Mouse (Mus musculus): Measurements from ENCODE around the gene Ankrd65. TPM values are rescaled to one million over a fixed set of nuclear protein-coding genes. Genes with fewer than 3 reads are reported as not detected.

Gene Ankrd65
- polyA plus RNA-seq, 1 experiment from 2014 or later = 0.34 TPM

DNA sequence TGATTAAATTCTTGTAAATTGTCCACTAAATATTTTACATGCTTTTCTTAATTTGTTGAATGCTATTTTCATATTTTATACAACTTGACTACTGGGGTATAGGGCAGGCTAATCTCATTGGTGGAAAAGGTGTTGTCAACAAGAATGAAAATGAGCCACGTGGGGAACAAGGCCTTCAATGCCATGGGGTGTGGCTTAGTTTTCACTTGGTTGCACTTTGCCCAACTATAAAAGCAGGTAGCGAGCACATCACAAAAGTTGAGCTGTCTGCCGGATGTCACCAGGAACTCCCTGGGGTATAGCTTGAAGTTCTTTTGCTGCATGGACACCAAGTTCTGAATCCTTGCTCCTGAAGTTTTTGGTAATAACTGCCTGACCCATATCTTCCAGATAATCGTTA lies 27.3 kb downstream of the Ankrd65 start:
- Histone ChIP-seq H3K9ac (replicated peaks) (no peak overlapping the region), H3K27me3 (ENCODE audit: insufficient read depth, low read length) (no peaks in the 10 kb centered on the region), H3K9me3 (ENCODE audit: low read length) (no peaks in the 10 kb centered on the region), H3K4me3 (ENCODE audit: low read depth, low read length) (no peak overlapping the region), H3K36me3 (replicated peaks; ENCODE audit: insufficient read depth, low read length) (peaks cover 87% of the 10 kb centered on the region), H3K4me1 (ENCODE audit: insufficient read depth) (peaks cover 13% of the 10 kb centered on the region), H3K4me2 (ENCODE audit: low read depth, low read length) (no peak overlapping the region), H3K27ac (ENCODE audit: low read depth) (no peak overlapping the region)
- no peak for DNase-seq
- ATAC-seq = no peak
- TF ChIP-seq EP300 (IDR thresholded peaks at IDR 0.05; ENCODE audit: low read depth) (no peak), CTCF (IDR thresholded peaks at IDR 0.05; ENCODE audit: low read depth) (no peak)
- WGBS (ENCODE audit: insufficient replicate concordance) = 75% methylated on average over 4 of the region's 4 CpGs

DNA sequence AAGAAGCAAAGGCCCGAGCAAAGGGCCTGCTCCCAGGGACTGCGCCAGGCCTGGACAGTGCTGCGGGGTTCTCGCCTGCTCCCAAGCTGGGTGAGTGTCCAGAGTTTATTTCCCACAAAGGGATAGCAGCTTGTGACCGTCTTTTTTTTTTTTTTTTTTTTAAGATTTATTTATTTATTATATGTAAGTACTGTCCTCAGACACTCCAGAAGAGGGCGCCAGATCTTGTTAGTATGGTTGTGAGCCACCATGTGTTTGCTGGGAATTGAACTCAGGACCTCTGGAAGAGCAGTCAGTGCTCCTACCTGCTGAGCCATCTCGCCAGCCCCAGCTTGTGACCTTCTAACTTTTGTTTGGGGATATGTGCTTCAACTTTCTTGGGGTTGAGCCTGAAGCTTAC lies 30.8 kb downstream of the Ankrd65 start:
- Histone ChIP-seq H3K27me3 (ENCODE audit: insufficient read depth, low read length) (no peaks in the 10 kb centered on the region), H3K4me2 (ENCODE audit: low read depth, low read length) (no peak overlapping the region), H3K4me3 (ENCODE audit: low read depth, low read length) (no peak overlapping the region), H3K36me3 (replicated peaks; ENCODE audit: insufficient read depth, low read length) (peaks cover 94% of the 10 kb centered on the region), H3K9me3 (ENCODE audit: low read length) (no peaks in the 10 kb centered on the region), H3K27ac (ENCODE audit: low read depth) (no peak overlapping the region), H3K4me1 (ENCODE audit: insufficient read depth) (no peaks in the 10 kb centered on the region), H3K9ac (replicated peaks) (no peak overlapping the region)
- TF ChIP-seq EP300 (IDR thresholded peaks at IDR 0.05; ENCODE audit: low read depth) = no peak
- TF ChIP-seq CTCF (IDR thresholded peaks at IDR 0.05; ENCODE audit: low read depth) = peak; percentile 45; the same call in 1 of the 2 replicates
- no peak for ATAC-seq
- WGBS (ENCODE audit: insufficient replicate concordance) = 75% methylated on average over 7 of the region's 7 CpGs
- no peak for DNase-seq

DNA sequence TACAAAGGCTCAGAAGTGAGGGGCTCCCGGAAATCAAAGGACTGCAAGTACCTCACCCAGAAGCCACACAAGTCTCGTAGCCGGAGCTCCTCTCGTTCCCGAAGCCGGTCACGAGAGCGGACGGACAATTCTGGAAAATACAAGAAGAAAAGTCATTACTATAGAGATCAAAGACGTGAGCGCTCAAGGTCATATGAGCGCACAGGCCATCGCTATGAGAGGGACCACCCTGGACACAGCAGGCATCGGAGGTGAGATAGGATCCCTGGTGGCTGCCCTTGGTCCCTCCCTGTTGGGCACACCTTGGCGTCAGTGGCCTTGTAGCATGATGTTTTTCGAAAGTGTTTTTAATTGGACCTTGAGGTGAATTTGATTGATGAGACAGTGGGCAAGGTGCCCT lies 33.2 kb downstream of the Ankrd65 start:
- no peak for DNase-seq
- no peak overlapping the region for H3K27ac ChIP-seq (ENCODE audit: low read depth)
- no peak overlapping the region for H3K4me2 ChIP-seq (ENCODE audit: low read depth, low read length)
- H3K27me3 ChIP-seq (ENCODE audit: insufficient read depth, low read length) = no peaks in the 10 kb centered on the region
- H3K9me3 ChIP-seq (ENCODE audit: low read length) = no peaks in the 10 kb centered on the region
- no peak overlapping the region for H3K4me3 ChIP-seq (ENCODE audit: low read depth, low read length)
- no peak for ATAC-seq
- H3K9ac ChIP-seq (replicated peaks) = no peak overlapping the region
- TF ChIP-seq CTCF (IDR thresholded peaks at IDR 0.05; ENCODE audit: low read depth) (no peak), EP300 (IDR thresholded peaks at IDR 0.05; ENCODE audit: low read depth) (no peak)
- 94% methylated on average over 16 of the region's 16 CpGs for WGBS (ENCODE audit: insufficient replicate concordance)
- no peaks in the 10 kb centered on the region for H3K4me1 ChIP-seq (ENCODE audit: insufficient read depth)
- peaks cover 80% of the 10 kb centered on the region for H3K36me3 ChIP-seq (replicated peaks; ENCODE audit: insufficient read depth, low read length)

DNA sequence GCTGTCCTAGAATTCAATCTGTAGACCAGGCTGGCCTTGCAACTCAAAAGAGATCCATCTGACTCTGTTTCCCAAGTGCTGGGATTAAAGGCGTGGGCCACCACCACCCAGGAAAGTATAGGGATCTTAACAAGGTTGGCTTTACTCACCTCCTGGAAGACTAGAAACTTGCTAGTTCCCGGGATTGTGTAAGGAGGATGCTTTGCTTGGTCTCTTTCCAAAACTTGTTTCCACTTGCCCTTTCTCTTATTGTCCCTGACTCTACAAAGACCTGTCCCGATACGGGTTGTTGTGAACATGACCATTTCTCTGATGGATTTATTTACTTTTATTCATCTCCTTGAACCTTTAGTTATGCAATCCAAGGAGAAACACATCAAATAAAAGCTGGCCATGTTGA lies 39.6 kb downstream of the Ankrd65 start:
- H3K9me3 ChIP-seq (ENCODE audit: low read length) = no peaks in the 10 kb centered on the region
- no peak for DNase-seq
- 90% methylated on average over 4 of the region's 4 CpGs for WGBS (ENCODE audit: insufficient replicate concordance)
- TF ChIP-seq EP300 (IDR thresholded peaks at IDR 0.05; ENCODE audit: low read depth) (no peak), CTCF (IDR thresholded peaks at IDR 0.05; ENCODE audit: low read depth) (no peak)
- H3K4me2 ChIP-seq (ENCODE audit: low read depth, low read length) = no peak overlapping the region
- no peak overlapping the region for H3K4me3 ChIP-seq (ENCODE audit: low read depth, low read length)
- peaks cover 26% of the 10 kb centered on the region for H3K36me3 ChIP-seq (replicated peaks; ENCODE audit: insufficient read depth, low read length)
- no peak overlapping the region for H3K9ac ChIP-seq (replicated peaks)
- H3K27me3 ChIP-seq (ENCODE audit: insufficient read depth, low read length) = no peaks in the 10 kb centered on the region
- no peak overlapping the region for H3K27ac ChIP-seq (ENCODE audit: low read depth)
- peaks cover 23% of the 10 kb centered on the region for H3K4me1 ChIP-seq (ENCODE audit: insufficient read depth)
- no peak for ATAC-seq

DNA sequence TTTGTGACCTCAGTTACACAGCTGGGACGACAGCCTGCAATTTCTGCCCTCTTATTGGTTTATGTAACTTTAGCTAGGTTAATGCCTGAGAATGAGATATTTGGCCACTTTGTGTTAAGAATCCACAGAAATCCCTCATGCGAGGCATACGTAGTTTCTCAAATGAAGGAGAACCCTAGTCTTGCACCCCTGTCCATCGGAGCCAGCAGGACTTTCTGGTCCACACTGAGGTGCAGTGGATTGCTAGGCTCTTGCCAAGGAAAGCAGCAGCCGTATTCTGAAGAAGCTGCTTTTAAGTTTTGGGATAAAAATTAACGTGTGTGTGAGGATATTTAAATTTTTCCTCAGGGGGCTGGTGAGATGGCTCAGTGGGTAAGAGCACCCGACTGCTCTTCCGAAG lies 40.4 kb downstream of the Ankrd65 start:
- Histone ChIP-seq H3K4me1 (ENCODE audit: insufficient read depth) (peaks cover 23% of the 10 kb centered on the region), H3K9me3 (ENCODE audit: low read length) (no peaks in the 10 kb centered on the region), H3K4me3 (ENCODE audit: low read depth, low read length) (peak overlapping the region; percentile 98), H3K27ac (ENCODE audit: low read depth) (no peak overlapping the region; the same call in none of the 2 replicates), H3K4me2 (ENCODE audit: low read depth, low read length) (peak overlapping the region; percentile 80), H3K27me3 (ENCODE audit: insufficient read depth, low read length) (no peaks in the 10 kb centered on the region), H3K9ac (replicated peaks) (peak overlapping the region; percentile 95; the same call in 1 of the 2 replicates), H3K36me3 (replicated peaks; ENCODE audit: insufficient read depth, low read length) (peaks cover 19% of the 10 kb centered on the region)
- no peak for ATAC-seq
- WGBS (ENCODE audit: insufficient replicate concordance) = 50% methylated on average over 8 of the region's 8 CpGs
- DNase-seq = no peak
- TF ChIP-seq CTCF (IDR thresholded peaks at IDR 0.05; ENCODE audit: low read depth) (no peak), EP300 (IDR thresholded peaks at IDR 0.05; ENCODE audit: low read depth) (no peak)

DNA sequence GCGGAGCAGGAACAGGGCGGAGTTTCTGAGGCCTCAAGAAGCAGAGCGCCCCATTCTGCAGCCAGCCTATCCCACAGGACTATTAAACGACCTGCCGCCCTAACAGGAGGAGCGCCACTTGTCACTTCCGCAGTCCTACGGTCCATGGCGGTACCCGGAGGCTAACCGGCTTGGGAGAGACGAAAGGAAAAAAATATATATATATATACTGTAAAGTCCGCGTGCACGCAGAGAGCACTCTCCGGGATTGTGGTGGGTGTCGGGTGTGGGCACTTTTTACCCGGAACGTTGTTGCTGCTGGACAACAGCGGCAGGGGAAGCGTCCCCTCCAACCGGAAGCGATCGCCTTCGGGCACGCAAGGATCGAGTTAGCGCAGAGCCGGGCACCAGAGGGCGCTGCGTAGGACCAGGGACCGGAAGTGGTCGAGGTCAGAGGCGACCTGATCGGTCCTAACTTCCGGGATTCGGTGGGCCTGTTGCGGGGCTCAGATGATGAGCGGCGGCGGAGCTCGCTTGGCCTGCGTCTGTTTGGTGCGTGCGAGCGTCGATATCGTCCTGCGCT lies 41.0 kb downstream of the Ankrd65 start, which contains the start of gene Aurkaip1:
TSS of gene Aurkaip1 (plus strand) at position 68 of the 562 bp plus-strand sequence.
- ATAC-seq (peak; percentile 94), DNase-seq (peak; percentile 97)
- Histone ChIP-seq H3K4me3 (ENCODE audit: low read depth, low read length) (peak within 1 kb of the TSS; percentile 98), H3K36me3 (replicated peaks; ENCODE audit: insufficient read depth, low read length) (peaks cover 17% of the 10 kb centered on the region), H3K27me3 (ENCODE audit: insufficient read depth, low read length) (no peaks in the 10 kb centered on the region), H3K27ac (ENCODE audit: low read depth) (peak within 1 kb of the TSS; percentile 91), H3K9me3 (ENCODE audit: low read length) (no peaks in the 10 kb centered on the region), H3K9ac (replicated peaks) (peak within 1 kb of the TSS; percentile 95), H3K4me1 (ENCODE audit: insufficient read depth) (peaks cover 23% of the 10 kb centered on the region), H3K4me2 (ENCODE audit: low read depth, low read length) (peak within 1 kb of the TSS; percentile 80)
- TF ChIP-seq CTCF (IDR thresholded peaks at IDR 0.05; ENCODE audit: low read depth) (peak; percentile 99), EP300 (IDR thresholded peaks at IDR 0.05; ENCODE audit: low read depth) (peak; percentile 50; the same call in 1 of the 2 replicates)
- WGBS (ENCODE audit: insufficient replicate concordance) = under 1% methylated on average over 49 of the region's 49 CpGs
